Mouse (Mus musculus) kidney, postnatal 0 days (tissue): ENCODE measurements around the gene Braf. TPM values are rescaled to one million over a fixed set of nuclear protein-coding genes. Genes with fewer than 3 reads are reported as not detected.
A peak's percentile ranks its signal among the peaks of the same experiment; 100 is the strongest.

Source experiments
- ATAC-seq: fragments of 200-750 bp; cut with Nextera tagmentation; replicated peaks from 2 replicates; pipeline ENCODE4 v1.8.0; 2017; ENCODE audit warnings: low read depth, moderate number of reproducible peaks, moderate TSS enrichment, moderate library complexity; ENCODE audit not compliant: low FRiP score
- DNase-seq: peaks from one replicate; pipeline ENCODE4 v3.0.0-alpha.2; 2016; ENCODE audit warnings: low spot score
- H3K27ac ChIP-seq: fragments of 300-500 bp; sonication (generic); 2 replicates; pipeline ENCODE4 v1.5.1; 2014; ENCODE audit warnings: mild to moderate bottlenecking
- H3K27me3 ChIP-seq: fragments of 300-500 bp; sonication (generic); 2 replicates; pipeline ENCODE4 v1.6.1; 2014; ENCODE audit warnings: low read length, mixed read lengths; ENCODE audit not compliant: insufficient read depth
- H3K36me3 ChIP-seq: fragments of 300-500 bp; sonication (generic); 2 replicates; pipeline ENCODE4 v1.6.1; 2014; ENCODE audit warnings: low read length, mixed read lengths; ENCODE audit not compliant: insufficient read depth
- H3K4me1 ChIP-seq: fragments of 300-500 bp; sonication (generic); replicated peaks from 2 replicates; pipeline ENCODE4 v1.6.1; 2014; ENCODE audit warnings: antibody characterized with exemption, low read length, mixed read lengths; ENCODE audit not compliant: insufficient read depth
- H3K4me2 ChIP-seq: fragments of 300-500 bp; sonication (generic); 2 replicates; pipeline ENCODE4 v1.6.1; 2014; ENCODE audit warnings: mild to moderate bottlenecking, low read length, moderate library complexity, mixed read lengths
- H3K4me3 ChIP-seq: fragments of 300-500 bp; sonication (generic); replicated peaks from 2 replicates; pipeline ENCODE4 v1.5.1; 2014; ENCODE audit warnings: low read depth, low read length
- H3K9ac ChIP-seq: fragments of 300-500 bp; sonication (generic); 2 replicates; pipeline ENCODE4 v1.6.1; 2014; ENCODE audit warnings: low read depth, low read length
- H3K9me3 ChIP-seq: fragments of 300-500 bp; sonication (generic); replicated peaks from 2 replicates; pipeline ENCODE4 v1.6.1; 2016; ENCODE audit warnings: low read length, inconsistent platforms, mixed read lengths
- CTCF ChIP-seq: IDR thresholded peaks from 2 replicates; pipeline ENCODE4 v1.5.1; 2016; ENCODE audit warnings: antibody characterized with exemption, low read depth, mild to moderate bottlenecking, moderate library complexity
- WGBS: fragments of 180-500 bp; shearing (Covaris S2); extraction: QIAGEN DNeasy Blood & Tissue Kit; methylation state at CpG from one replicate; pipeline ENCODE4 v1.1.7; 2014; 5-methylcytosine and 5-hydroxymethylcytosine counted together
- polyA plus RNA-seq: library from polyadenylated mRNA; unstranded; fragments of >200 nt; fragmentation: Nextera tagmentation; extraction: Ambion mirVana; gene quantifications from 2 replicates; pipeline ENCODE4 v1.2.1, GENCODE M21; 2015

The Braf gene
- polyA plus RNA-seq, 1 experiment from 2014 or later = 7.6 TPM

GRCm38 (mm10) chr6:39728095-39728494 lies 2.8 kb upstream of the Braf start:
- Histone ChIP-seq H3K4me1 (0 out of 2 replicates have a peak, but pooled peaks cover 4% of the 10 kb centered on the region), H3K36me3 (no peaks in the 10 kb centered on the region), H3K9me3 (no peaks in the 10 kb centered on the region)

GRCm38 (mm10) chr6:39726149-39726548 lies 886 bp upstream of the Braf start:
- no peak overlapping the region for H3K27ac ChIP-seq
- no peaks in the 10 kb centered on the region for H3K9me3 ChIP-seq
- H3K4me3 ChIP-seq = no peak overlapping the region
- H3K36me3 ChIP-seq = no peaks in the 10 kb centered on the region
- no peak overlapping the region for H3K4me2 ChIP-seq
- no peak for DNase-seq
- no peak overlapping the region for H3K9ac ChIP-seq
- 0 out of 2 replicates have a peak, but pooled peaks cover 4% of the 10 kb centered on the region for H3K4me1 ChIP-seq
- no peak for TF ChIP-seq CTCF
- no peaks in the 10 kb centered on the region for H3K27me3 ChIP-seq
- WGBS = 77% methylated on average over 3 of the region's 3 CpGs
- no peak for ATAC-seq

More at GRCm38 (mm10) chr6:39728095-39728494, 2.8 kb upstream of the Braf start:
- Histone ChIP-seq H3K27me3 (no peaks in the 10 kb centered on the region), H3K4me2 (no peak overlapping the region), H3K4me3 (no peak overlapping the region), H3K27ac (no peak overlapping the region), H3K9ac (no peak overlapping the region)
- DNase-seq (no peak), ATAC-seq (no peak)
- TF ChIP-seq CTCF = no peak
- 83% methylated on average over 5 of the region's 5 CpGs for WGBS

GRCm38 (mm10) chr6:39724542-39724865 lies 759 bp downstream of the Braf start:
- under 1% methylated on average over 12 of the region's 12 CpGs for WGBS
- peak overlapping the region; percentile 92 for H3K9ac ChIP-seq
- peak overlapping the region; percentile 97 for H3K4me3 ChIP-seq
- ATAC-seq = no peak; the same call in 1 of the 2 replicates
- TF ChIP-seq CTCF = no peak
- no peaks in the 10 kb centered on the region for H3K9me3 ChIP-seq
- H3K27me3 ChIP-seq = no peaks in the 10 kb centered on the region
- peak overlapping the region; percentile 96 for H3K27ac ChIP-seq
- 0 out of 2 replicates have a peak, but pooled peaks cover 1% of the 10 kb centered on the region for H3K36me3 ChIP-seq
- peak overlapping the region; percentile 77 for H3K4me2 ChIP-seq
- H3K4me1 ChIP-seq = 0 out of 2 replicates have a peak, but pooled peaks cover 4% of the 10 kb centered on the region
- peak; percentile 66 for DNase-seq

GRCm38 (mm10) chr6:39724071-39724470 lies 1.2 kb downstream of the Braf start:
- 3% methylated on average over 7 of the region's 7 CpGs for WGBS

GRCm38 (mm10) chr6:39718567-39718966 lies 6.7 kb downstream of the Braf start:
- no peak for TF ChIP-seq CTCF
- ATAC-seq = no peak
- Histone ChIP-seq H3K4me2 (no peak overlapping the region), H3K27me3 (no peaks in the 10 kb centered on the region), H3K36me3 (0 out of 2 replicates have a peak, but pooled peaks cover 3% of the 10 kb centered on the region), H3K9me3 (no peaks in the 10 kb centered on the region), H3K9ac (no peak overlapping the region), H3K4me1 (no peaks in the 10 kb centered on the region), H3K27ac (no peak overlapping the region), H3K4me3 (no peak overlapping the region)
- 81% methylated on average over 6 of the region's 6 CpGs for WGBS
- no peak for DNase-seq

More at GRCm38 (mm10) chr6:39724071-39724470, 1.2 kb downstream of the Braf start:
- no peak for TF ChIP-seq CTCF
- Histone ChIP-seq H3K4me2 (peak overlapping the region; percentile 77), H3K36me3 (0 out of 2 replicates have a peak, but pooled peaks cover 3% of the 10 kb centered on the region), H3K27me3 (no peaks in the 10 kb centered on the region), H3K9ac (peak overlapping the region; percentile 92), H3K9me3 (no peaks in the 10 kb centered on the region), H3K4me1 (0 out of 2 replicates have a peak, but pooled peaks cover 4% of the 10 kb centered on the region), H3K27ac (no peak overlapping the region), H3K4me3 (peak overlapping the region; percentile 97)
- DNase-seq (peak; percentile 11), ATAC-seq (no peak)

- Histone ChIP-seq H3K4me1 (no peaks in the 10 kb centered on the region), H3K4me2 (no peak overlapping the region), H3K9me3 (no peaks in the 10 kb centered on the region), H3K27ac (no peak overlapping the region), H3K9ac (no peak overlapping the region), H3K4me3 (no peak overlapping the region), H3K27me3 (no peaks in the 10 kb centered on the region), H3K36me3 (0 out of 2 replicates have a peak, but pooled peaks cover 3% of the 10 kb centered on the region)
- WGBS = 88% methylated on average over 2 of the region's 2 CpGs
- no peak for ATAC-seq
- no peak for DNase-seq
- TF ChIP-seq CTCF = no peak
These were observed 8.2 kb downstream of the Braf start for GRCm38 (mm10) chr6:39717049-39717448.

- DNase-seq (no peak), ATAC-seq (no peak)
- H3K9ac ChIP-seq = no peak overlapping the region
- no peaks in the 10 kb centered on the region for H3K4me1 ChIP-seq
- no peaks in the 10 kb centered on the region for H3K9me3 ChIP-seq
- H3K4me2 ChIP-seq = no peak overlapping the region
- H3K4me3 ChIP-seq = no peak overlapping the region
- 42% methylated on average over 7 of the region's 7 CpGs for WGBS
- no peaks in the 10 kb centered on the region for H3K36me3 ChIP-seq
- H3K27me3 ChIP-seq = no peaks in the 10 kb centered on the region
- no peak for TF ChIP-seq CTCF
- H3K27ac ChIP-seq = no peak overlapping the region
These were observed 10.9 kb downstream of the Braf start for GRCm38 (mm10) chr6:39714341-39714740.
